Mouse (Mus musculus) midbrain, embryonic 12.5 days (tissue): ENCODE data around the gene Uggt2. TPM values are rescaled to one million over a fixed set of nuclear protein-coding genes. Genes with fewer than 3 reads are reported as not detected.

Experiments
- ATAC-seq: fragments of 200-750 bp; cut with Nextera tagmentation; 2 replicates; pipeline ENCODE4 v1.8.0; 2017; ENCODE audit warnings: low read depth, moderate TSS enrichment, moderate library complexity; ENCODE audit not compliant: low FRiP score
- H3K27ac ChIP-seq: fragments of 300-500 bp; sonication (generic); replicated peaks from 2 replicates; pipeline ENCODE4 v1.5.1; 2016; ENCODE audit warnings: mild to moderate bottlenecking
- H3K27me3 ChIP-seq: fragments of 300-500 bp; sonication (generic); 2 replicates; pipeline ENCODE4 v1.6.1; 2016; ENCODE audit warnings: mild to moderate bottlenecking
- H3K36me3 ChIP-seq: fragments of 300-500 bp; sonication (generic); 2 replicates; pipeline ENCODE4 v1.6.1; 2016
- H3K4me1 ChIP-seq: fragments of 300-500 bp; sonication (generic); 2 replicates; pipeline ENCODE4 v1.6.1; 2016
- H3K4me2 ChIP-seq: fragments of 300-500 bp; sonication (generic); replicated peaks from 2 replicates; pipeline ENCODE4 v1.6.1; 2016; ENCODE audit warnings: mild to moderate bottlenecking, moderate library complexity
- H3K4me3 ChIP-seq: fragments of 300-500 bp; sonication (generic); 2 replicates; pipeline ENCODE4 v1.5.1; 2016; ENCODE audit warnings: mild to moderate bottlenecking
- H3K9ac ChIP-seq: fragments of 300-500 bp; sonication (generic); replicated peaks from 2 replicates; pipeline ENCODE4 v1.6.1; 2016; ENCODE audit warnings: mild to moderate bottlenecking, moderate library complexity
- H3K9me3 ChIP-seq: fragments of 300-500 bp; sonication (generic); 2 replicates; pipeline ENCODE4 v1.6.1; 2016; ENCODE audit warnings: mild to moderate bottlenecking
- WGBS: fragments of 180-500 bp; shearing (Covaris S2); methylation state at CpG from one replicate; pipeline ENCODE4 v1.1.7; 2016; 5-methylcytosine and 5-hydroxymethylcytosine counted together
- polyA plus RNA-seq: library from polyadenylated mRNA; unstranded; fragments of >200 nt; fragmentation: Nextera tagmentation; extraction: Ambion mirVana; gene quantifications from 2 replicates; pipeline ENCODE4 v1.2.1, GENCODE M21; 2016

The Uggt2 gene
- polyA plus RNA-seq, 1 experiment from 2014 or later, result 26.4 TPM

DNA sequence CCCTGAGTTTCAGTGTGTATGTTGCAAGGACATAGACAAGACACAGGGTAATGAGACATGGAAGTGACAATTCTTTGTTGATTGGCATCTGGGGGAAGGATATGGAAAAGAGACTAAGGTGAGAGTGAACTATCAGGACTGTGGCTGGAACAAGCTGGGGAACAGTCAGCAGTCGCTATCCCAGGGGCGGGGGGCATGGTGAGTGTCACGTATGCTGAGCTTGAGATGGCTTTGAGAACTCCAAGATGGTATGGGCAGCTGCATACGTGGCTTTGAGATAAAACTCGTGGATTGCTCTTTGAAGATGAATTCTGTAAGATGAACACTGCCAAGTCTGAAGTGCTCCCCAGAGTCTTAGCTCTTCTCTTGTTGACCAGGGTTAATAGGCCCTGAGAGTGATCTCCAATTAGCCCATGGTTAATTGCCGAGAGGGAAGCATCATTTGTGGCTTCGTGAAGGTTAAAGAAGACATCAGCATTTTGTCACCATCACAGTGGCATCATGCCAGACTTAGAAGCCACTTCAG lies 9.6 kb upstream of the Uggt2 start:
- Histone ChIP-seq H3K27ac (no peak overlapping the region), H3K9me3 (no peaks in the 10 kb centered on the region), H3K4me2 (no peak overlapping the region), H3K4me3 (no peak overlapping the region), H3K9ac (no peak overlapping the region), H3K36me3 (no peaks in the 10 kb centered on the region), H3K4me1 (no peaks in the 10 kb centered on the region), H3K27me3 (no peaks in the 10 kb centered on the region)
- ATAC-seq, result no peak
- 74% methylated on average over 7 of the region's 7 CpGs for WGBS

DNA sequence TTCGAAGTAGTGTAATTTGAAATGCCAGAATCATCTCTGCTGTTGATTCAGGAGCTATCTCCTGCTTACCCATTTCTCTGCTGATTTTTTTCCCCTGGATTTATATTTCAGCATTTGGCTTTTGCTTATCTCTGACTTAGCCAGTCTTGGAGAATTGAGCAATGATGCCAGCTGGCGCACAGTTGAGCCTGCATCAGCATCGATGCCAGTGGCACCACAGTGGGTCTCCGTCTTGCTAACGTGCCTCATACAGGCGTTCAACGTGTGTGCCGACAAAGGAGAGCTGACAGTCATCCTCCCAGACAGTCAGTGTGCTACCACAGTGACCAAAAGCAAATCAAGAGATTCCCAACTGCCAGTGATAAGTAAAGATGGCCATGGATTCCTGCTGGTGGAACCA lies 8.4 kb upstream of the Uggt2 start:
- Histone ChIP-seq H3K4me2 (no peak overlapping the region), H3K27me3 (no peaks in the 10 kb centered on the region), H3K9ac (no peak overlapping the region), H3K36me3 (no peaks in the 10 kb centered on the region), H3K4me3 (no peak overlapping the region), H3K4me1 (no peaks in the 10 kb centered on the region), H3K27ac (no peak overlapping the region), H3K9me3 (no peaks in the 10 kb centered on the region)
- ATAC-seq, result no peak
- WGBS, result 93% methylated on average over 8 of the region's 8 CpGs

DNA sequence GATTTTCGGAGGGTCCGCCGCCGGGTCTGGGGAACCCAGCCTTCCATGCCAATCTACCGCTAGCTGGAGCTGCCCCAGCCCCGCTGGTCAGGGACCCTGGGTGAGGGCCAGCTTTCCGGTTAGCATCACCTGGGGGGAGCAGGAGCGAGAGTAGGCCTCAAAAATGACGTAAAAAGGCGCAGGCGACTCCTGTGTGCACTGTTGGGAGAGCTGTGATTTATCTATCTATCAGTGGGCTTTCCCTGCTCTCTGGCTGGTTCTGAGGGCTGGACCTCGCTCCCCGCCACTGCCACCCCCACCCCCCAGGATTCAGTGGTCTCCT lies 301 bp upstream of the Uggt2 start:
- ATAC-seq, result peak; percentile 83

DNA sequence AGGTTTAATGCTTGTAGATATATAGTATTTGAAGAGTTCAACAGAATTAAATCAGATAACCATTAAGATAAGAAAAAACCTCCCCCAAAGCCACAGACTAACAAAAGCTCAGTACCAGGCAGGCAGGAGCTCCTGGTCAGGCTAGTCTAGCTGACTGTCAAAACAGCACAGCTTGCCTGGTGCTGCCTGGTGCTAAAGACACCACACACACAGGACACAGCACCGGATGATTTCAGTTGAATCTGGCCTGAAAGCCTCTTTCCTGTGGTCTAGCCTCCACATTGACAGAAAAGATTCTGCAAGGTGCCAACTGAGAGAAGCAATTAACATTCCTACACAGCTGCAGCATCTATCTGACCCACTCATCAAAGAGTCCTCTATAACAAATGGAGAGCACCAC lies 37.4 kb downstream of the Uggt2 start:
- no peak overlapping the region for H3K9ac ChIP-seq
- H3K4me1 ChIP-seq, result no peaks in the 10 kb centered on the region
- H3K4me2 ChIP-seq, result no peak overlapping the region
- ATAC-seq, result no peak
- H3K27me3 ChIP-seq, result no peaks in the 10 kb centered on the region
- no peak overlapping the region for H3K4me3 ChIP-seq
- 92% methylated on average over 1 of the region's 1 CpGs for WGBS
- no peak overlapping the region for H3K27ac ChIP-seq
- H3K36me3 ChIP-seq, result peaks cover 26% of the 10 kb centered on the region
- no peaks in the 10 kb centered on the region for H3K9me3 ChIP-seq

More for the DNA sequence above, 301 bp upstream of the Uggt2 start:
- Histone ChIP-seq H3K9ac (peak overlapping the region; percentile 87), H3K27ac (peak overlapping the region; percentile 86), H3K9me3 (no peaks in the 10 kb centered on the region), H3K36me3 (no peaks in the 10 kb centered on the region), H3K4me2 (peak overlapping the region; percentile 76), H3K27me3 (no peaks in the 10 kb centered on the region), H3K4me3 (peak overlapping the region; percentile 83), H3K4me1 (peaks cover 17% of the 10 kb centered on the region)
- WGBS, result 2% methylated on average over 13 of the region's 13 CpGs

DNA sequence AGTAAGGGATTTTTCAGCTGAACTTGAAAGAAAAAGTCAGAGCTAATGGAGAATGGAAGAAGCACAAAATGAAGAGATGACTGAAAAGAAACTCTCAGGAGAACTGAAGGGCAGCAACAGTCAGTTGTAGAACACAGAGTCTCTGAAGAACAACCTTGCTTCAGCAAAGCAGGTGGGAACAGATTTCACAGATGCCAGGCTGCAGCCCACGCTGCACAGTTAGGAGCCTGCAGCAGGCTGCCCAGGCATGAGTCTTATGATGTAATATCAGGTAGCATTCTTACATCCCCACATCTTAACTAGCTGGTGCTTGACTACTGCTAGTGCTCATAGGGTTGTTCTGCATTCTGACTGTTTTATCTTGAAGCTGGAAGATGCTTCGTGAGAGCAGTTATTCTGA lies 38.5 kb downstream of the Uggt2 start:
- peaks cover 26% of the 10 kb centered on the region for H3K36me3 ChIP-seq
- H3K4me3 ChIP-seq, result no peak overlapping the region
- no peaks in the 10 kb centered on the region for H3K27me3 ChIP-seq
- H3K27ac ChIP-seq, result no peak overlapping the region
- no peak for ATAC-seq
- H3K9me3 ChIP-seq, result no peaks in the 10 kb centered on the region
- WGBS, result 94% methylated on average over 2 of the region's 2 CpGs
- H3K4me2 ChIP-seq, result no peak overlapping the region
- H3K9ac ChIP-seq, result no peak overlapping the region
- no peaks in the 10 kb centered on the region for H3K4me1 ChIP-seq

DNA sequence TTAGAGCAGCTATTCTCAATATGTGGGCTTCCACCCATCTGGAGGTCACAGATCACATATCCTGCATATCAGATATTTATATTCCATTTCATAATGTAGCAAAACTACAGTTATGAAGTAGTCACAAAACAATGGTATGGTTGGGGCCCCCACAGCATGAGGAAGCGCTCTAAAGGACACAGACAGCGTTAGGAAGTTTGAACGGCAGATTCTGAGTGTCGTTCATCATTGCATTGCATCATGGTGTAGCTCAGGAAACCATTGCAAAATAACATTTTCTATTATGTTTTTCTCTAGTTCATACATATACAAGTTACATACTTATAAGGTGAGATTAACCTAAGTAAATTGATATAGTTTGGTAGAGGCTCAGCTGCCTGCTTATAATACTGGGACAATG lies 42.2 kb downstream of the Uggt2 start:
- Histone ChIP-seq H3K9ac (no peak overlapping the region), H3K27me3 (no peaks in the 10 kb centered on the region), H3K4me1 (no peaks in the 10 kb centered on the region), H3K27ac (no peak overlapping the region), H3K36me3 (peaks cover 37% of the 10 kb centered on the region), H3K4me2 (no peak overlapping the region), H3K4me3 (no peak overlapping the region), H3K9me3 (no peaks in the 10 kb centered on the region)
- no peak for ATAC-seq
- WGBS, result 96% methylated on average over 4 of the region's 4 CpGs

DNA sequence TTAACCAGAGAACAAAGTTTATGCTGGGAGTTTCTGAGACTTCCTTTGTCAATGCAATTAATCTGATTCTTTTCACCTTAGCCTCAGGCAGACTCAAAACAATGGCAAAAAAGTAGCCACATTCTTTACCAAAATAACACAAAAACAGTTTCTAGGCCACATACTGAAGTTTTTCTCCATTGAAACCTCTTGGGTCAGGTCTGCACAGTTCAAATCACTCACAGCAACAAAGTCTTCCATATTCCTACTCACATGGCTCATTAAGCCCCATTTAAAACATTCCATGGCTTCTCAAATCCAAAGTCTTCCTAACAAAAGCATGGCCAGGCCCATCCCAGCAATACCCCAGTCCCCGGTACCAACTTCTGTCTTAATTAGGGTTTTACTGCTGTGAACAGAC lies 46.3 kb downstream of the Uggt2 start:
- Histone ChIP-seq H3K4me1 (no peaks in the 10 kb centered on the region), H3K4me3 (no peak overlapping the region), H3K9ac (no peak overlapping the region), H3K9me3 (no peaks in the 10 kb centered on the region), H3K4me2 (no peak overlapping the region), H3K27me3 (no peaks in the 10 kb centered on the region), H3K36me3 (peaks cover 23% of the 10 kb centered on the region), H3K27ac (no peak overlapping the region)
- 54% methylated on average over 1 of the region's 1 CpGs for WGBS
- no peak for ATAC-seq

DNA sequence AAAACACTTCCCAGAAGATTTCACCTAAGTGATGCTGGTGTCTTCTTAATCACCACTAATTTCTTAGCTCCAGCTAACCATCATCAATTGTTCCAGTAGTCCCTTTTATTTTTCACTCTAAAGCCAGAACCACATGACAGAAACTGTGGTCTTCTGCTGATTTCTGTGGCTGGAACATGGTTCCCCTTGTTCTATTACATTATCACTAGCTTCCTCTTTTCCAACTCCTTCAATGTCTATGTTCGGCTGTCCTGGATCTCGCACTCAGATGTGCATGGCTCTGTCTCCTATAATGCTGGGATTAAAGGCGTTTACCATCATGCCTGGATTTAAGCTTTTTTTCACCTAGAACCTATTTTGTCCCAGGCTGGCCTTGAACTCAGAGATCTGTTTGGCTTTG lies 46.9 kb downstream of the Uggt2 start:
- Histone ChIP-seq H3K9ac (no peak overlapping the region), H3K36me3 (peaks cover 21% of the 10 kb centered on the region), H3K27me3 (no peaks in the 10 kb centered on the region), H3K9me3 (no peaks in the 10 kb centered on the region), H3K4me2 (no peak overlapping the region), H3K27ac (no peak overlapping the region), H3K4me3 (no peak overlapping the region), H3K4me1 (no peaks in the 10 kb centered on the region)
- ATAC-seq, result no peak
- 91% methylated on average over 3 of the region's 3 CpGs for WGBS

DNA sequence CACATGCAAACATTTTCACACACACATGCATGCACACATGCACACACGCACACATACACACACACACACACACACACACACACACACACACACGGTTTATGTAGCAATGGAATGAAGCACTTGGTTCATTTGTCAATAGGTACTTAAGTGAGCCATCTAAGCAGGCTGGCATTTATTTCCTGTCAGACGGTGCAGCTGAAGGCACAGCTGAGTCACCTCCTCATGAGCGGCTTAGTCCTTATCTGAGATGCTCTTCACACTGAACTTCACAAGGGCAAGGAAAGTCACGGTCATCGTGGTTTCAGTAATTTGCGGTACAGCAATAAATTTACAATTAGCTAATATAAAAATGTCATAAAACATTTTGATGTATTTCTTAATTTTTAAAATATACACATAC lies 55.5 kb downstream of the Uggt2 start:
- Histone ChIP-seq H3K9me3 (no peaks in the 10 kb centered on the region), H3K27me3 (no peaks in the 10 kb centered on the region), H3K4me1 (no peaks in the 10 kb centered on the region), H3K4me3 (no peak overlapping the region), H3K9ac (no peak overlapping the region), H3K4me2 (no peak overlapping the region), H3K36me3 (peaks cover 14% of the 10 kb centered on the region), H3K27ac (no peak overlapping the region)
- 91% methylated on average over 7 of the region's 7 CpGs for WGBS
- no peak for ATAC-seq

DNA sequence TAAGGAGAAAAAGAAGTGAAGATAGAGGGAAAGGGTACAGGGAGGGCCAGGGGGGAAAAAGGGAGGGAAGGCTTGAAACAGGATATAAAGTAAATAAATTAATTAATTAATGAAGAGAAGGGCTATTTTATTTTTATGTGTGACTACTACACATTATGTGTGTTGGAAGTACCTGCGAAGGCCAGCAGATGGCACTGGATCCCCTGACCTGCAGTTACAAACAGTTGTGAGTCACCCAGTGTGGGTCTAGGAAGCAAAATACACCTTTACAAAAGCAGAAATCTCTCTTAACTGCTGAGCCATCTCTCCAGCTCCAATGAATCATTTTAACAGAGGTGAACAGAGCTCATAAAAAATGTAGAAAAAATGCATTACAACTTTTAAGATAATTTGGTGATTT lies 59.0 kb downstream of the Uggt2 start:
- Histone ChIP-seq H3K36me3 (peaks cover 19% of the 10 kb centered on the region), H3K9me3 (no peaks in the 10 kb centered on the region), H3K9ac (no peak overlapping the region), H3K4me3 (no peak overlapping the region), H3K4me2 (no peak overlapping the region), H3K4me1 (peaks cover 3% of the 10 kb centered on the region; the same call in 1 of the 2 replicates), H3K27me3 (no peaks in the 10 kb centered on the region), H3K27ac (no peak overlapping the region)
- WGBS, result 56% methylated on average over 1 of the region's 1 CpGs
- no peak for ATAC-seq

DNA sequence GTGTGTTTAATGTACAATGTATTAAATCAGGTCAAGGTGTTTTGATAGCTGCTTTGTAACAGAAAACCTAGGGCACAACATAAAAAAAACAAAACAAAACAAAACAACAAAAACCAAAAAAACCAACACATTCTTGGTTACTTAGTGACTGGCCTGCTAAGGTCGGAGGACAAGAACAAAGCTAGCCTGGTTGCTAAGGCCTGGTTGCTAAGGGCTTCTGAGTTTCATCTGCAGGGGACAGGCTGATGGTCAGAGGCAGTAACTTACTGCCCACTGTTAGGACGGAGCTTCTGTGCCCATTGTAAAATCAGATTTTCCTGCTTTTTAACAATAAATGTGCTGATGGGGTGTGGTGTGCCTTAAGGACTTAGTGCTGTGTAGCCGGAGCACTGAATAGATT lies 61.5 kb downstream of the Uggt2 start:
- WGBS, result 25% methylated on average over 3 of the region's 3 CpGs
- Histone ChIP-seq H3K4me3 (no peak overlapping the region), H3K9ac (no peak overlapping the region), H3K27me3 (no peaks in the 10 kb centered on the region), H3K4me2 (no peak overlapping the region), H3K4me1 (peaks cover 3% of the 10 kb centered on the region; the same call in 1 of the 2 replicates), H3K9me3 (no peaks in the 10 kb centered on the region), H3K27ac (no peak overlapping the region), H3K36me3 (peaks cover 31% of the 10 kb centered on the region)
- ATAC-seq, result no peak

DNA sequence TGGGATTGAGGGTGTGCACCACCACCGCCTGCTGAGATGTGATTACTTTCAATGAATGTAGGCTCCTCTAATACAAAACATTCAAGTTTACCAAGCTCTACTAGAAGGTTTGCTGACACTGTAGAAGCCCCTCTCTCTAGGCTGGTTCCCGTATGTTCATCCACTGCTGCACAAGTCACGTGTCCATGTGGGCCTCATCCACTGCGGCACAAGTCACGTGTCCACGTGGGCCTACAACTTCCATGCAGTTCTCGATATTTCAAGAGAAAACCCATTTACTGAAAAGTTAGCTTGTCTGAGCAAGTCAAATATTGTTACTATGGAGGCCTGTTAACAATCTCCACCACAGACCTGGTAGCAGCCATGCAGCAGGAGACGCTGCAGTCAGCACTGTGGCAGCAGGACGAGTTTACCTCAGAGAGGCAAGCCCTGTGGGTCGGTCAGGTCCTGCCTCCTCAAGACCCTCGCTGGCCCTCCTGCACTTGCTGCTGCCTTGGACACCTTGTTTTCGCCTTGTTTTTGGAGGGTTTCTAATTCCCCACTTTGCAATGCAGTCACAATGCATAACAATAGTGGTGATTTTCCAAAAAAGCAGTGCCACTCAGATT lies 62.0 kb downstream of the Uggt2 start:
- Histone ChIP-seq H3K36me3 (peaks cover 31% of the 10 kb centered on the region), H3K27me3 (no peaks in the 10 kb centered on the region), H3K27ac (no peak overlapping the region), H3K4me1 (peaks cover 3% of the 10 kb centered on the region; the same call in 1 of the 2 replicates), H3K4me2 (no peak overlapping the region), H3K9ac (no peak overlapping the region), H3K9me3 (no peaks in the 10 kb centered on the region), H3K4me3 (no peak overlapping the region)
- WGBS, result 66% methylated on average over 12 of the region's 12 CpGs
- ATAC-seq, result no peak

DNA sequence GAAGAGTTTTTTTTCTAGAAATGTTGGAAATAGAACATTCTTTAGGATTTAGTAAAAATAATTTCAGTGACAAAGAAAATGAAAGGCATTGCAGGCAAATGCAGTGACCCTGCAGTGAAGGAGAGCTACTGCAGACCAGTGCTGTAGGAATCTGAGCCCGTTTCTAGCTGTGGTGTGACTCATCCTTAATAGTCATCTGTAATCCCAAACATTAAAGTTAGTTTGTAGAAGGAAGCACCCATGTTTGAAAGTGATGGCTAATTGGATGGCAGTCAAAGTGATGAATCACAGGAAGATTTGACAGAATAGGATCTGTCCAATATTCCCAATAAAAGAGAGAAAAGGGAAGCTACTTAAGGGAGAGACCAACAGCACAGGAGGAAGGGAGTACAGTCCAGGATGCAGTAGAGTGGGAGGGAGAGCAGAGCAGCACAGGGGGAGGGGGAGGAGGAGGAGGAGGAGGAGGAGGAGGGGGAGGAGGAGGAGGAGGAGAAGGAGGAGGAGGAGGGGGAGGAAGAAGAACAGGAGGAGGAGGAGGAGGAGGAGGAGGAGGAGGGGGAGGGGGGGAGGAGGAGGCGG lies 71.5 kb downstream of the Uggt2 start:
- H3K36me3 ChIP-seq, result peaks cover 30% of the 10 kb centered on the region
- no peaks in the 10 kb centered on the region for H3K9me3 ChIP-seq
- H3K9ac ChIP-seq, result no peak overlapping the region
- H3K4me2 ChIP-seq, result no peak overlapping the region
- H3K4me3 ChIP-seq, result no peak overlapping the region
- no peaks in the 10 kb centered on the region for H3K4me1 ChIP-seq
- H3K27ac ChIP-seq, result no peak overlapping the region
- no peak for ATAC-seq
- H3K27me3 ChIP-seq, result no peaks in the 10 kb centered on the region
- 72% methylated on average over 2 of the region's 2 CpGs for WGBS
